Mouse (Mus musculus) liver, adult 10 weeks (tissue): ENCODE results near the gene Rex2. TPM values are rescaled to one million over a fixed set of nuclear protein-coding genes. Genes with fewer than 3 reads are reported as not detected.

Experiments used
- polyA plus RNA-seq: library from polyadenylated mRNA; stranded (reverse); fragments of 350-450 nt; fragmentation: Illumina TruSeq; extraction: RNeasy Lipid Tissue Mini Kit (QIAGEN cat#74804); gene quantifications from one replicate; pipeline ENCODE4 v1.2.3, GENCODE M21; 2014; ENCODE audit warnings: low read depth, low replicate concordance

The Rex2 gene
- polyA plus RNA-seq = not detected

GRCm38 (mm10) chr4:147021550-147021949 lies at the start of gene Rex2:
TSS of gene Rex2 (plus strand) at chr4:147021850.

Other genes starting within 250 kb of the Rex2 start
- not detected for gene Gm21411, start 112.3 kb upstream of the Rex2 start, polyA plus RNA-seq
- not detected for gene Zfp989, start 49.9 kb upstream of the Rex2 start, polyA plus RNA-seq
- 3.0 TPM for gene Zfp991, start 110.2 kb downstream of the Rex2 start, polyA plus RNA-seq